Mouse (Mus musculus): ENCODE measurements around the gene Creb1. TPM values are rescaled to one million over a fixed set of nuclear protein-coding genes. Genes with fewer than 3 reads are reported as not detected.
"Not testable (repeated sequence)": the region's sequence is repeated elsewhere in the genome, so short reads cannot be mapped to it uniquely, and the experiment has no call there.

The Creb1 gene
- total RNA-seq, 2 experiments from 2014 or later = 23.5 to 33.6 TPM

- peak; percentile 92 for DNase-seq
These were observed 85.2 kb downstream of the Creb1 start for GRCm38 (mm10) chr1:64617715-64617984.

DNA sequence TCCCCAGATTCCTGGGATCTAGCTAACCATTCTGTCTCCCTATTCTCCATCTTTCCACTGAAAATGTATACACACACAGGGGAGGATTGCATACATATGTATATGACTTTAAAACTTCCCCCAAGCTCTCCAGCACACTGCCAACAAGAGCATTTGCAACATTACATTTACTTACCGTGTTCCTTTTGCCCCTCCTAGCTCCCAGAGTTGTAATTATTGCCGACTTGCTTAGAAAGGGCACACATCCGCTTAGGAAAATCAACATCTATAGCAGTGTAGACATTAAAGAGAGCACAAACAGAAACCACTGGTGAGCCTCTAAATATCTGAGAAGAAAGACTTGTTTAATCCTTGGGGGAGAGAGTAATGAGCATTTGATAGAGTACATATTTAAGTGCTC lies 85.8 kb downstream of the Creb1 start:
- DNase-seq = no peak

DNA sequence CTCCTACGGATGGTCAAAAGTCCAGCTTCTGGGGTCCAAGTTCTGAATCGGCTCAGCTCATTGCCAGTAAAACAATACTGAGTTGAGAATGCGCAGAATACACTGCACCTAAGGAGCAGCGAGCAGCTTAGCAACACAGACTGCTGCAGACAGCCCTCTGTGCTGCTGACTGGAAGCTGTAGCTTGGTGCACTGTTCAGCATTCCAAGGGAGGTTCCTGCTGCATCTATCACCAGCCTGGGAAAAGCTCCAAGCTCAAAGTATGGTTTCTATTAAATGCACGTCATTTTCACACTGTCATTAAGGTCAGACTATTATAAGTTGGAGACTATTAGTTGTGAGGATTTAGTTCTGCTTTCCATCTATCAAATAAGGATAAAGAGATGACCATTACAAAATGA lies 88.7 kb downstream of the Creb1 start:
- DNase-seq = no peak

- no peak for DNase-seq
These were observed 91.4 kb downstream of the Creb1 start for GRCm38 (mm10) chr1:64623558-64624435.

DNA sequence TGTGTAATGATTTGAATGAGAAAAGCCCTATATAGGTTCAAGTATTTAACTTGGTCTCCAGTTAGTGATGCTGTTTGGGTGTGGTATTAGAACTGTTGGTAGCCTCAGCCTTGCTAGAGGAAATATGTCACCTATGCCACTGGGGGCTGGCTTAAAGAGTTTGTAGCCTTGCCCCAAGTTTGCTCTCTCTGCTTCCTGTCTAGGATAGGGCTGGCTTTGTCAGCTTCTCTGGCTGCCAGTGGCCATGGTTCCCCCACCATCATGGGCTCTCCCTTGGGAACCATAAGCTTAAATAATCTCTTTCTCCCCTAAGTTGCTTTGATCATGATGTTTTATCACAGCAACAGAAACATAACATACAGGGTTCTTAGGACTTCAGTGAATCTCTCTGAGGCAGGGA lies 92.8 kb downstream of the Creb1 start:
- DNase-seq = no peak

DNA sequence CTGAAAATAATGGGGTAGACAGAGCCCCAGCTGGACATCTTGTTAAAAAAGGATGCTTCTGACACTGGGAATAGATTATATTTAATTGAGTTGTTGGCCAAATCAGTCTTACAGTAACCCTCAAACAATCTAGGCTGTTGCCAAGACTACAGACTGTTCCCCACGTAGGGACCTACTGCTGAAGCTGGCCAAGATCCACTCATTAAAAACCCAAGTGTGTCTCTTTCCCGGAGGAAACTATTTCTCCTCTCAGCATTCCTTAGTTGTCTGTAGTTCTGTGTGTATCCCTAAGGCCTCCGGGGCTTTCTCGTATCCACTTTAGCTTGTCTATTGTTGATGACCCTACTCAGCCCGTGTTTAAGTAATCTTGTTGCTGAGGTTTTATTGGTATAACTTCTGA lies 99.1 kb downstream of the Creb1 start:
- no peak for DNase-seq

DNA sequence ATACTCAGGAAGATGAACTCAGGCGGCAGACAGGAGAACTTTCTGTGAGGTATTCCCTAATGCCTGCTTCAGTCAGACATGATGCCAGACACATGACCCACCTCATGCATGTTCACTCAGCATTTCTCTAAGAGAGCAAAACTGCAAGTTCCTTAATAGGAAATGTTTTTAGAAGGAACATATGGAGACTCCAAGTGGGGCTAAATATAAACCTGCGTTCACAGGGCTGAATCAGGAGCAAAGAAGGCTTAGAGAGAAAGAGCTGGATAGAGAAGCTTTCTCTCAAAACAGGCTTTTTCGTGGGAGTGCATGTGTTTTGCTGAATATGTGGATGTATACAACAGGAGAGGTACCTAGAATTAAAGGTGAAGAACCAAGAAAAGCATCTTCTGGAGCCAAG lies 100.8 kb downstream of the Creb1 start:
- DNase-seq = no peak

DNA sequence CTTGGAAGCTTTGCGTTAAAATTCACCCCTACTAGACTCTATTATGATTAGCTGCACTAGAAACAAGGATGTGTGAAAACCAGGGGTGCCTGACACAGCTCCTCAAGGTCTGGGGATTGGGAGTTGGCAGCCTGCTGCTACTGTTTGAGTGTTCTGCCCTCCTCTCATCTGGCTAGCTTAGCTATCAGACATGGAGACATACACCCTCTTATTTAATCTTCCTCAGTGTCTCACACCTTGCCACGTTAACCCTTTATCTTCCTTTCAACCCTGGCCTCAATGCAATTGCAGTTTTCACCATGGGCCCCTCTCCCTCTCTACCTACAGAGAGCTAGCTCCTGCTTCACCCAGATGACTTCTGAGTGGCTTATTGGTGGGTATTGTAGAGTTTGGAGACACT lies 103.2 kb downstream of the Creb1 start:
- no peak for DNase-seq

DNA sequence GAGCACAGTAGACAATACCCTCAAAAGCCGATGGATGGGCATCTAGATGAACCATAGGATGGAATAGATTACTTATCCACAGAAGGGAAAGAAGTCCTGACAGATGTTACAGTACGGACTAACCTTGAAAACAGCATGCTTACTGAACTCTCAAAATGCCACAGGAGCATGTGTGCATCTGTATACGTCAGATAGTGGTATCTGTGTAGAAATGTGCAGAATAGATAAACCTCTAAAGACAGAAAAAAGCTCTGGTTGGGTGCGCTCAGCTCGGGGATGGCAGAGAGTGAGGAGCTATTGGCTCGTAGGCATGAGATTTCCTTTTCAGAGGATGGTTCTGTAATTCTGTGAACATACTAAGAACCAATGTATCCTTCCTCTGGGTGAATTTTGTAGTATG lies 106.8 kb downstream of the Creb1 start:
- no peak for DNase-seq

- DNase-seq = no peak
These were observed 108.6 kb downstream of the Creb1 start for GRCm38 (mm10) chr1:64641069-64641468.

- not testable (repeated sequence) for DNase-seq
These were observed 110.1 kb downstream of the Creb1 start for GRCm38 (mm10) chr1:64642541-64642940.

GRCm38 (mm10) chr1:64644513-64644912 lies 112.1 kb downstream of the Creb1 start:
- DNase-seq = no peak

GRCm38 (mm10) chr1:64649362-64650124 lies 117.1 kb downstream of the Creb1 start:
- peak; percentile 7 for DNase-seq

- DNase-seq = no peak
These were observed 121.3 kb downstream of the Creb1 start for GRCm38 (mm10) chr1:64653701-64654100.

Other genes with a start within 250 kb of the Creb1 start
- gene Mettl21a, start 84.6 kb downstream of the Creb1 start, total RNA-seq (2021) = 10 to 100 TPM in 1 of 2 experiments, 1 to 10 TPM in 1; 8.0 to 15.1 TPM
- gene Ccnyl1, start 157.8 kb downstream of the Creb1 start, total RNA-seq (2021) = 10 to 100 TPM; 20.0 to 25.1 TPM
- gene Fzd5, start 205.1 kb downstream of the Creb1 start, total RNA-seq (2021) = 1 to 10 TPM; 2.3 to 3.6 TPM